Mouse (Mus musculus) heart, adult 11 months (tissue): Measurements from ENCODE around the gene Dnah1.
A peak's percentile ranks its signal among the peaks of the same experiment; 100 is the strongest.

Experiments used
- DNase-seq: peaks from one replicate; pipeline ENCODE4 v3.0.0; 2022

The Dnah1 gene

DNA sequence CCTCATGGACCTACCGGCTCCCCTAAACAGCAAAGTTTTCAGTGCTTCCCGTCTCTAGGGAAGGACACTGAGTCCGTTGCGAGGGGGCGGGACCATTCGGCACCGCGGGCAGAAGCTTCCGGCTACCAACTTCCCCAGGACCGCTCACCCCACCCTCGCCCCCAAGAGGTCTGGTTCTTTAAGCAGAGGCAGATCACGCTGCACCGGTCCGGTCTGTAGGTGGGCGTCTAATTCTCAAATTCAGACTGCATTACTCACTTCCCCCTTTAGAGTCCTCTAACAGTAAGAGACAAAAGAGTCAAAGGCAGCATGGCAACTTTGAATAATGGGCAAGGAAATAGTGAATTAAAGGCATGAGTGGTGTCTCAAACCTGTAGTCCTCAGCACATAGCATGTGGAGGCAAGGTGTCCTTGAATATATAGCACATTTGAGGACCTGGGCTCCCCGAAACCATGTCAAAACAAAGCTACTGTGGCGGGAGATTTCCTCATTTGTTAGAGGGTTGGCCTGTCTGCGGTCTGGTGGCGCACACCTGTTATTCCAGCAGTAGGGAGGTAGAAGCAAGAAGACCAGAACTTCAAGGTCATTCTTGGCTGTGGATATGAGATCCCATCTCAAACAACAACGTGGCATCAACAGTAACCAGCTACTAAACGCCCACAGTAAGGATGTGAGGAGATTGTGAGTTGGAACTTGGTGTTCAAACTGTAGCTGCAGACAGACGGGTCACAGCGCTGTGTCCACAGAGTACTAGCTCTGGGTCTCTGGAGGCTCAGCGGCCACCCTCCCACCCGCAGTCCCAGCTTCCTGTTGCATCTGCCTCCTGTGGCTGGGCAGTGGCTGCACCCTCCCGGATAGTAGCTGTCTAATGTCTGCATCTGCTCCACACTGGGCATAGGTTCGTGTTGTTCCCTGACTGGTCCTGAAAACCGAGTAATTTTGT is at the start of gene Dnah1:
Gene Dnah1 (minus strand): TSS at position 48 of the 944 bp plus-strand sequence.
- DNase-seq: peak; percentile 93

DNA sequence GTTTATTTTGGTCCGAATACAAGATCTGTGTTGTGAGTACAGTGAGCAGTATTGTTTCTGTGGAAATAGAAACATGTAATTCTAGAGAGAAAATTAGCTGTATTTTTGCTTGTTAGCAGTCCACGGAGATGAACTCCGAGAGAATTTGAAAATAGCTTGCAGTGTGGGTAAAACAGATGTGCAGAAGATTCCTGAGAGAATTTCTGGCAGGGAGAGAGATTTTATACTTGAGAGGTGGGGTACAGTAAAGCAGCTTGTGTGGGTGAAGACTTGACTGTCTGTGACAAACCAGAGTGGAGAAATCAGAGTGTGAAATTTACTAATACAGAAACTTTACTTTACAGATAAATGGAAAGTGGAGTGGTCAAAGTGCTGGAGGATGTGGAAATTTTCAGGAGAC is 45.7 kb upstream of the Dnah1 start:
- DNase-seq: no peak

DNA sequence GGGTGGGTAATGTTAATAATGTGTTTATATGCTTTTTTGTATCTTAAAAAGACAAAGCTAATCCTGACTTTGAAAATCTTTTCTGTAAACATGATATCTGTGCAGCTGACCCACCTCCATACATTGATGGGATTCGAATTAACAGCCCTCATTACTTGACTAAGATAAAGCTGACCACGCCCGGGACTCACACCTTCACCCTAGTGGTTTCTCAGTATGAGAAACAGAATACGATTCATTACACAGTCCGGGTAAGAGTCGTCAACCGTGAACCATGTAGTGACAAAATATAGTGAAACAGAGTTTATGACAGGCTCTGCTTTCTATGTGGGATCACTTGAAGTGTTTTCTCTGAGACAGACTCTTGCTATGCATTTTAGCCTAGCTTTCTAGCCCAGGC is 44.3 kb upstream of the Dnah1 start:
- DNase-seq: no peak

DNA sequence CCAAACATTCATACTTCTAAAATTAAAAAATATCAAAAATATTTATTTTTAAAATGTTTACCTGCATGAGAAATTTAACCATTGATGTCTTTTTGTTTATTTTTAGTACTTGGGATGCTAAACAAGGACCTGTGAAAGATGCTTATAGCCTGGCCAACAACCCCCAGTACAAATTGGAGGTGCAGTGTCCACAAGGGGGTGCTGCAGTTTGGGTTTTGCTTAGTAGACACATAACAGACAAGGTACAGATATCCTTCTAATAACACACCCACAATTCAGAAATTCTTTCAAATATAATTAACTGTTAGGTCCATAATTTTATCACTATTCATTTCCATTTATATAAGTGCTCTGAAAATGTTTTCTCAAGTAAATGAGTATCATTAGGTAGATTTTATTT is 41.7 kb upstream of the Dnah1 start:
- no peak for DNase-seq

DNA sequence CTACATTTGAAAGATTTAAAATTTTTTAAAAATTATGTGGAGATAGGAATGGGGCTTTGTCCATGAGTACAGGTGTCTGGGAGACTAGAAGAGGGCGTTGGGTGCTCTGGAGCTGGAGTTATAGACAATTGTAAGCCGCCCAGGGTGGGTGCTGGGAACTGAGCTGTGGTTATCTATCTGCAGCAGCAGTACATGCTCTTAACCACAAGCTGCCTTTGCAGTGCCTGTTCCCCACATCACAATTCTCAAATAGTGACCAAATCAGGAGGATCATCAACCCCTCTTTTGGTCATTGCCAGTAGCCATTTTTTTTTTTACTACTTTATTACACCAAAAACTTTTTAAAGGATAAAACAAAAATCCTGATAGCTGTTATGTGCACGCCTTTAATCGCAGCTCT is 40.9 kb upstream of the Dnah1 start:
- no peak for DNase-seq

DNA sequence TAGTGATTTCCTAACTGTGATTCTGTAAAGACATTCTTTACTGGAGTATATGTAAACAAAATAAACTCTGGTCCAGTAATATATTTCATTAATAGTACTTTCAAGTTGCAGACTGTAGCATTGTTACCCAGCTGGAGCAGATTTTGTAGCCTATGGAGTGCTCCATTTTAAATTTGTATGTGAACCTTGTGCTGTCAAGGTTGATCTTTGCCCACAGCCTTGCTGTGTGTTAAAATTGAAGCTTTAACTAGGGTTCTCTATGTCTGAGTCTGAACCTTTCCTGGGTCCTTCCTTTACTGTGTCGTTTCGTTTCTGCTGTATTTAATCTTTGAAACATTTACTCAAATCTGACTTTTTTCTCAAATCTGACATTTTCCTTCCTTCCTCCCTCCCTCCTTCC is 38.5 kb upstream of the Dnah1 start:
- no peak for DNase-seq

DNA sequence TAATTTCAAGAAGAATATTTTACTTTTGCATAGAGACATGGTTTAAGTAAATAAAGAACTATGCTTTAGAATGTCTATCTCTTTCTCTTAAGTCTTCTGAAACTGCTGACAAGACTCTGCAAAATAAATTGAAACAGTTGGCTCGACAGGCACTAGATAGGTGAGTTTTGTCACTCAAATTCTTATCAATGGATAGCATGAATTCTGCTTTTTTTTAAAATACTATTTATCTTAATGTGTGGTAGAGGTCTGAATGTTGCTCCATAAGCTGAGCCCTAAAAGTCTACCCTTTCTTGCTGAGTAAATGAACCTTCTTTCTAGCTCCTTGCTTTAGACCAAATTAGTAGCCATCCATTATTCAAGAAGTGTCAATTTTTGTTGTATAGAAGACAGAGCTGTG is 21.7 kb upstream of the Dnah1 start:
- no peak for DNase-seq

DNA sequence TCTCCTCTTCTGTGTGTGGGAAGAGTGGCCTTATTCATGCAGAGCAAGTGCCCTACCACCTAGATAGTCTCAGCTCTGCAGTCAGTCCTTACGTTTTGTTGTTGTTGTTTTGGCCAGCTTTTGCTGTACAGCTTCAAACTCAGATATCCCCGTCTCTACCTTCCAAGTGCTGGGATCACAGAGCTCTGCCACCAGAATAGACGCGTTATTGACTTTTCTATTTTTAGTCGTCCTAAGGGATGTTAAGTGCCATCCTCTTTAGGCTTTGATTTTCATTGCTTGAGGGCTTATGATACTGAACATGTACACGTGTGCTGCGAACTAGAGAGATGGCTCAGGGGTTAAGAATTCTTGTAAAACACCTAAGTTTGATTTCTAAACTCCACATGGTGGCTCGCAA is 19.5 kb upstream of the Dnah1 start:
- DNase-seq: peak; percentile 88

DNA sequence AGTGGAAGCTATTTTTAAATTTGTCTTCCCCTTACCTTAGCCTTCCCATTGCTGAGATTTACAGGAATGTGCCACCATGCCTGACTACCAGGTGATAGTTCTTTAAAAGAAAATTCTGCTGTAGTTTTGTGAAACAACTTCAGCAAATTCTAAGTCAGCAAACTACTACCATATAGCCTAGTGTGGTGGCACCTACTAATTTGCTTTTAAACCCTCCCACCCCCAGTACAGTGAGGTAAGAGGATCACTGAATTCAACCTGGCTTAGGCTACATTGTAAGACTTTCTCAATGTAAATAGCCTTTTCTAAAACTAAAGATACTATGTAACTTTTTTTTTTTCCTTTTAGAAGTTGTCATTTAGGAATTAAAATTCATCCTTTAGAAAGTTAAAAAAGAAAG is 14.3 kb upstream of the Dnah1 start:
- no peak for DNase-seq

DNA sequence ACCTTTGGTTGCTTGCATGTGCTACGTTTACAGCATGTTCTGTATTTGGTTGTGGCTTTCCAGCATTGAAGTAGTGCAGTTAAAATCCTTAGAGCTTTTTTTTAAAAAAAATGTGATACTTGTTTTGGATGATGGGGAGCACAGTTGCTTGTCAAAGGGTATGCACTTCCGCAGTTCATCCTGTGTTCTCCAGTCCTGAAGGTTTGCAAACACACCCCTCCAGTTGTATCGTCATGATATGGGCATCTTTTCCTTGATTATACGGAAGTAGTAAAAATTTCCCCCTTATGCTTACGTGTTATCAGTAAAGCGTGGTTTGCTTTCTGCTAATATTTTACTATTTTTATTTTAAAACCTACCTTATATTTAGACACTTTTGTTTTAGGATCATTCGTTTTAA is 13.7 kb upstream of the Dnah1 start:
- peak; percentile 81 for DNase-seq

DNA sequence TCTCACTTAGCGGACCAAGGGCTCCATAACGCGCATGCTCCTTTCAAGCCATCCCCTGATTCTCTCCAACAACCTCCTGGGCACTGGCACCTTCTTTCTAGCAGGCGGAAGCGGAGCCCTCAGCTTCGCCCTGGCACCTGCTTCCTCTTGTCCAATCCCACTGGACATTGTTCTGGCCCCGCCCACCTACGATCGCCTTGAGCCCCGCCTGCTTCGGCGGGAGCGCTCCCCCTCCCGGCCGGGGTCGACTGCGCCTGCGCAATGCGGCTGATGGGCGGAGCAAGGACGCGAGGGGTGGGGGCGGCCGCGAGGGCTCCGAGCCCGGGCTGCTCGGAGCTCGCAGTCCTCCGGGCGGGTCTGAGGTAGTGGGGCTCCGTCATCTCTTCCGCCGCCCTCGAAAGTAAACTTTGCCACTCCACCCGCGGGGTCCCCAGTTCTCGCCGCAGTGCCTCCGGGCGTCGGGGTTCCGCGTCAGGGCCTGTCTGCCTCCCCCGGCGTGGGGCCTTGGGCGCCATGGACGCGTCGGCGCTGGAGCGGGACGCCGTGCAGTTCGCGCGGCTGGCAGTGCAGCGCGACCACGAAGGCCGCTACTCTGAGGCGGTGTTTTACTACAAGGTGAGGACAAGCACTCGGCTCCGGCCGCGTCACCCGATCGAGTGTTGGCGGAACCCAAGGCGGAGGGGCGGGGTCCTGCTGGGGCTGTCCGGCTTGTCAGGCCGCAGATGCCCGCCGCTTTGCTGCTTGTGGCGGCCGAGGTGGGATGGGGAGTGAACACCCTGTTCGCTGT is 12.9 kb upstream of the Dnah1 start, which contains the start of gene Capn7:
Gene Capn7 (plus strand): TSS at position 270 of the 787 bp plus-strand sequence.
- peak; percentile 100 for DNase-seq

DNA sequence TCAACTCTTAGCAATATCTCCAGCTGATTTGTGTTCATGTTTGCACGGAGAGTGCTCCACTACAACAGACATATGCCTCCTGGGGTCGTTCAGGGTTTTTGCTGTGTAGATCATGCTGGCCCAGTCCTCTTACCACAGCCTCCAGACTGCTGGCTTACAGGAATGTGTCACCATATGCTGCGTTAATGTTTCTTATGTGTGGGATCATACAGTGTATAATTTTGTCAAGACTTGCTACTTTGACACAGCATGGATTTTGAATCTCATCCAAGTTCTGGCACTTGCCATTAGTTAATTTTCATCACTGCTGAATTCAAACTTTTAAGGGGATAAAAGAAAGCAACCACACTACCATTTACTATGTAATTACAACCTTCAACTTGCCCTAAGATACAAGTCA is 12.1 kb upstream of the Dnah1 start:
- DNase-seq: peak; percentile 85

DNA sequence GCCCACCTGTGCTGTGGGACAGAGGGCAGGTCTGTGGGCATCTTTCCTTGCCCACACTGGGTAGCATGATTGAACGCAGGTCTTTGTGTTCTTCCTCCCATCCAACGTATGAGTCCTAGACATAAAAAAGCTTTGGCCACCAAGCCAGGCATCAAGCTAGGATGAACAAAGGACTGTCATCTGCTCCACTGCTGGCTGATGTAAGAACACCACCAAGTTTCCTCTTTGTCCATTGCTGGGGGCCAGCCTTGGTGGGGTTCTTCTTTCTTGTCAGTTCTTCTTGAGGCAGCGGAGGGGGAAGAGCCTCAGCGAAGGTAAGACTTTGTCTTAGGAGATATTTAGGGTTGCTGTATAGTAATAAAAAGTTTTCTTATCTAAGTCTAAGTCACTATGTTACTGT is 7.3 kb upstream of the Dnah1 start:
- peak; percentile 76 for DNase-seq

DNA sequence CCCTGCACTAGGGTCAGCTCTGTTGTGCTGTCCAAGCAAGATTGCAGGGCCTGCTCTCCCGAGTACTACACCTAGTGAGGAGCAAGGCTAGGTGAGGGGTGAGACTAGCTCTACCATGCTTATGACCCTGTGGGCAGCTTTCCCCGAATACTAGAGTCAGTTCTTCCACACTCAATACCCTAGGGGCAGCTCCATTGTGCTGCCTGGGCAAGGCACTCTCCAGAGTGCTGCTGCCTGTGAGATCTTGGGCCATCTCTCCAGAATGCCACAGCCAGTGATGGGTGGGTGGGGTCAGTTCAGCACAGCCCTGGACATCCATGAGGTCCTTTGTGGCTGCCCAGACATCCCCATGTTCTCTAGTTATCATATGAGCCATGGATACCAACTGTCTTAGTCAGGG is 6.0 kb upstream of the Dnah1 start:
- peak; percentile 80 for DNase-seq

DNA sequence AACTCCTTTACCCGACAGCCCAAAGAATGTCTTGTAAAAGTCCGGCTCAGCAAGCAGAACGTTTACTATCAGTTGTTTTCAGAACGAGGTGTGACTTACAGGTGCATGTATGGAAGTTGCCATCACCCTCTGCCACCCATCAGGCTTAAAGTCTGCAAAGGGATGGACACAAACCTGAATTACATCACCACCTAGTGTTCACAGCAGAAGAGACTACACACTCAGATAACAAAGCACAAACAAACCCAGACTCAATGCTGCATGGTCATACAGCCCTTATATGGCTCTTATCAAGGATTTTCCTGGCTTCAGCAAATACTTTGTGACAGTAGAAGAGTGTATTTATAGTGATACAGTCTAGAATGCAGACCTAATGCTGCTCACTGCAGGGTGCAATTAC is 4.0 kb upstream of the Dnah1 start:
- DNase-seq: peak; percentile 73

DNA sequence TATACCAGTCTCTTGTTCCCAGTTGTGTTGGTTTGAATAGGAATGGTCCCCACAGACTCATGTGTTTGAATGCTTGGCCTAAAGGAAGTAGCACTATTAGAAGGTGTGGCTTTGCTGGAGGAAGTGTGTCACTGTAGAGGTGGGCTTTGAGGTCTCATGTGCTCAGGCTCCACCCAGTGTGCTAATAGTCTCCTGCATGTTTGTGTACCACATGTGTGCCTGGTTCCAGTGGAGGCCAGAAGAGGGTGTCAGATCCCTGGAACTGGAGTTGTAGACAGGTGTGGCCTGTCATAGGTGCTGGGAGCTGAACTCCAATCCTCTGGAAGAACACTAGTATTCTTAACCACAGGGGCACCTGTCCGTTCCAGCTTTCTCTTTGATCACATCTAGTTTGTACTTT is 3.5 kb upstream of the Dnah1 start:
- peak; percentile 72 for DNase-seq

DNA sequence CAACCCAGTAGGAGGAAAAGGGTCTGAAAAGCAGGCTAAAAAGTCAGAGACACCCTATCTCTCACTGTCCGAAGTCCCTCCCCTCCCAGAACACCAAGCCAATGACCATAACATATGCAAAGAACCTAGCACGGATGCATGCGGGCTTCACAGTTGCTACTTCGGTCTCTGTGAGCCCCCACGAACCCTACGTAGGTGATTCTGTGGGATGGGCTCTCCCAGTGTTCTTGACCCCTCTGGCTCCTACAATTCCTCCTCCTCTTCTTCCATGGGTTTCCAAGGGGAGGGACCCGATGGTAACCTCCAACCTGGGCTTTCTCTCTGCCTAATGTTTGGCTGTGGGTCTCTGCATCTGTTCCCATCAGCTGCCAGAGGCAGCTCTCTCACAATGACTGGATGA is 3.1 kb upstream of the Dnah1 start:
- DNase-seq: peak; percentile 65

DNA sequence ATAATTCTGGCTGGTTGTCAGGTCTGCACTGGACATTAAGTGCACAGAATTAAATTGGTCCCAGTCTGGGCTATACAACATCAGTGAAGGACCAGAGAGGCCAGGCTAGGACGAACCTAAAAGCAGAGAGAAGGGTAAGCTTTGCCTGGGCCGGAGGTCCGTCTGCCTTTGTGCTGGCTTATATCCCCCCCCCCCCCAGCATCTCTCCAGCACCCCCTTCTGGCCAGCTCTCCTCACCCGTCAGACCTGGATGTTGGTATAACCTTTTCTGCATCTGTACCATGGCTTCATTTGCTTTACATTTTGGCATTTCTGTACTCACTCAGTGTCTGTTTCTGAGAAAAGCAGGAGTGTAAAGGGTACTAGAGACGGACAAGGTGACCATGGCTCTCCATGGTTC is 1.9 kb upstream of the Dnah1 start:
- no peak for DNase-seq

DNA sequence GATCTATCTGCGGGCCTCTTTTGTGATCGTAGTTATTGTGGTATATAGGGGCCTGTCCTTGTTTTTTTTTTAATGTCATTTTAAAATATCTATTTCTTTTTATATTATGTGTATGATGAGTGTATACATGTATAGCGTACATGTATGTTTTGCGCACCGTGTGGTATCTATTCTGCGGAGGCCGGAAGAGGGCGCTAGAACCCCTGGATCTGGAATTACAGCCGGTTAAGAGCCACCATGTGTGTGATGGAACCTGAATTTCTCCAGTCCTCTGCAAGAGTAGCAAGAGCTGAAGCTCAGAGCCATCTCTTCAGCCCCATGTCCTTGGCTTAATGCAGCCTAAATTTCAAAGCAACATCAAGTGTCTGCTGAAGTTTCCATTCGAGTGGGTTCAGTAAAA is 1.2 kb upstream of the Dnah1 start:
- peak; percentile 84 for DNase-seq

DNA sequence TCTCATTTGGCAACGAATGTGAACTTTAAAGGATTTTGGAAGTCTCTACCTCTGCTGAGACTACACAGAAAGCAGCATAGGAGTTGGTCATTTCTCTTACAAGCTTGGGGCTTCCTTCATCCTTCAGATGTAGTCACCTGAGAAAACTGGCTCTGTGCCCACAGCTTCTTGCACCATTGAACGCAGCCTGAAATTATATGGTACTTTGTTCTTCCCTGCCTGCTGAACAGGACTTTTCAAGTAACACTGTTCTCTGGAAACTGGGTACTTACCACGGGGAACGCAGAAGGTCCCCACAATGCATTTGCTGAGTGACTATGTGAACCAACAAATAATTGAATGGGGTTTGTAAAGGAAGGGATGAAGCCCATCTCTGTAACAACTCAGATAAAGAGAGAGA is 507 bp downstream of the Dnah1 start:
- peak; percentile 79 for DNase-seq

DNA sequence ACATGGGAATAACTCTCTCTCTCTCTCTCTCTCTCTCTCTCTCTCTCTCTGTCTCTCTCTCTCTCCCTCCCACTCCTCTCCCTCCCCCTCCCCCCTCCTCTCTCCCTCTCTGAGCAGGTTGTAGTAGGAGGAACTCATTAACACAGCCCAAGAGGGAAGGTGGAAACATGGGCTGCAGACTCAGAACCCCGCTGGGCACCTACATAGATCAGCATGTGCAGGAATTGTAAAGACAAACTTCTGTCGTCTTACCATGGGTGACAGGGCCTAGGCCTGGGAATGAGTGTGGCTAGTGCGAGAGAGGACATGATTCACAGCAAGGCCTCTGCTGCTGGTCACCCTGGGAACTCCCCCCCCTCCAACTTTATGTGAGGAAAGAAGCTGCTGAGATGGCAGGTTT is 1.5 kb downstream of the Dnah1 start:
- DNase-seq: peak; percentile 72

DNA sequence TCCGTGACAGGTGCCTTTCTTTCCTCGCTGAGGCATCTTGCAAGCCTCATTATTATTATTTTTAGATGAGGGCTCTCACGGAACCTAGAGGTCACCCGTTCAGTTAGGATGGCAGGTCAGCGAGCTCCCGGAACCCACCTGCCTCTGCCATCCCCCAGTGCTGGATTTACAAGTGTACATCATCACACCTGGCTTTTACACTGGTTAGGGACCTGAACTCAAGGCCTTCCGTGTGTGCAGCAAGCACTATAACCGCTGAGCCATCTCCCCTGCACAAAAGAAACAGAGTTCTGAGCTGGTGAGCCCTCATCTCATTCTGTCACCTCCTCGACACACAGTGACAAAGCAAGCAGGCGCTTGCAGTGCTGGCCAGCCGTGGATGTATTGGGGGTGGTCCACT is 2.5 kb downstream of the Dnah1 start:
- DNase-seq: peak; percentile 83

DNA sequence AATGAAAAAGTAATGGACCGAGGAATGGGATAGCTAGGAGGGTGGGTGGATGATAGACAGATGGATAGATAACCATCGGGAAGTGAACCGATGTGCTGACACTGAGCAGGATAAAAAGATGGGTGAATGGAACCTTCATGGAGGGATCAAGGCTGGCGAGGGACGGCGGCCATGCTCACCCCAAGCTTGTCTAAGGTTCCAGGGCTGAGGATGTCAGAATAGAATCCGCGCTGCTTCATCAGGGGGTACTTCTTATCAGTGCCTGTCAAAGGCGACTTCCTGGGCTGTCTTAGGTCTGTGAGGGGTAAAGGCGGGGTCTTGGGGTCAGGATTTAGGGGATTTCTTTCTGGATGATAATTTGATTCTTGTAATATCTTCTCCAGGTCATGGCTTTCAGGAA is 4.2 kb downstream of the Dnah1 start:
- DNase-seq: peak; percentile 80

DNA sequence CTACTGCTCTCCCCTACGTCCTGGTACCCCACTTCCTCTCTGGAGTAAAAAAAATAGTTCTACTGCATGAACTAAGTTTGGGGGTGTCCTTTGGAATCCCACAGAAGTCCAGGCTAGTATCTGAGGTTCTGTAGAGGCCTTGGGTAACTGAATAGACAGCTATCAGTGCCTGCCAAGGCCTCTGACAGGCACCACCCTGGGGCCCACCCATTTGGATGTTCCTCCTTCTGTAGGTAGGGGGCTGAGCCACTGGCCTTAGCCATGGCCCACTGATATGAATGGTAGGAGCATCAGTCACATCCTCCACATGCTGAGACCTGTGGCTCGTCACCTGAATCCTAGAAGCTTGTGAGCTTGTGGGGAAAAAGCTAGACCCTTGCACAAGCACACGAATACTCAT is 5.9 kb downstream of the Dnah1 start:
- DNase-seq: no peak
